Mouse (Mus musculus) E14TG2a.4 (cell line): ENCODE results near the gene Ppif.

Experiments used
- H3K27me3 ChIP-seq: 2 replicates; pipeline ENCODE4 v1.6.1; 2014; ENCODE audit warnings: low read length, control low read depth; ENCODE audit not compliant: insufficient read depth
- H3K36me3 ChIP-seq: 2 replicates; pipeline ENCODE4 v1.6.1; 2014; ENCODE audit warnings: low read length, control low read depth; ENCODE audit not compliant: insufficient read depth
- H3K4me1 ChIP-seq: replicated peaks from 2 replicates; pipeline ENCODE4 v1.6.1; 2014; ENCODE audit warnings: low read depth, low read length, control low read depth
- H3K4me3 ChIP-seq: replicated peaks from 2 replicates; pipeline ENCODE4 v1.5.1; 2014; ENCODE audit warnings: mild to moderate bottlenecking, low read length
- H3K9me3 ChIP-seq: 2 replicates; pipeline ENCODE4 v1.6.1; 2014; ENCODE audit warnings: low read length, control low read depth
- CTCF ChIP-seq: conservative IDR thresholded peaks from 2 replicates; pipeline ENCODE4 v1.5.1; 2014; ENCODE audit warnings: low read length
- NANOG ChIP-seq: IDR thresholded peaks from 2 replicates; pipeline ENCODE4 v1.6.1; 2014; ENCODE audit warnings: borderline replicate concordance, low read length, mixed read lengths
- POU5F1 ChIP-seq: IDR thresholded peaks from 2 replicates; pipeline ENCODE4 v1.6.1; 2014; ENCODE audit warnings: low read length, borderline replicate concordance

The Ppif gene

DNA sequence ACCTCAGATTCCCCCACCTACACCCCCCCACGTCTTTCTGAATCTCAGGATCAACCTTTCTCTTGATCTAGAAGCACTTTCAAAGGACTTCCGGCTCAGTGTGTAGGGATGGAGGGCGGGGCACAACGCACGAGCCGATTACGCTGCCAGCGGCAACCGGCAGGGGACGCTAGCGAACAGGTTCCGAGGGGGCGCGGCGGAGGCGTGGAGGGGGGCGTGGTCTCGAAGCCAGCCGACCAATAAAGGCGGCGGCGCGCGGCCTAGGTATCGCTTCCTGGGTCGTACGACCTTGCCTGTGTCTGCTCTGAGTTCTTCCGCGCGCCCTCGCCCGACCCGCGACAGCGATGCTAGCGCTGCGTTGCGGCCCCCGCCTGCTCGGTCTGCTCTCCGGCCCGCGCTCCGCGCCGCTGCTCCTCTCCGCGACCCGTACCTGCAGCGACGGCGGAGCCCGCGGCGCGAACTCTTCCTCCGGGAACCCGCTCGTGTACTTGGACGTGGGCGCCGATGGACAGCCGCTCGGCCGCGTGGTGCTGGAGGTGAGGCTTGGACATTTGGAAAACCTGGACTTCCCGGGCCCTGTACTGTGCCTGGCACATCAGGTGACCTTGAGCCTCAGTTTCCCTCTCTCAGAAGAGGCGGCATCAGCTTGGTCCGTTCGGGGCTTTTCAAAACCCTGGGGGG lies at the start of gene Ppif:
Ppif (plus strand) TSS at position 267 of the 681 bp plus-strand sequence.
- Histone ChIP-seq H3K36me3 (peaks cover 39% of the 10 kb centered on the region), H3K9me3 (no peaks in the 10 kb centered on the region), H3K27me3 (peaks cover 15% of the 10 kb centered on the region; the same call in 1 of the 2 replicates), H3K4me3 (peak within 1 kb of the TSS; percentile 94), H3K4me1 (peaks cover 64% of the 10 kb centered on the region)
- TF ChIP-seq POU5F1 (no peak), CTCF (peak; percentile 78)

GRCm38 (mm10) chr14:25645717-25646116 lies 48.2 kb upstream of the Ppif start:
- TF ChIP-seq NANOG: no peak
- no peak for TF ChIP-seq CTCF
- no peak for TF ChIP-seq POU5F1

GRCm38 (mm10) chr14:25646161-25646621 lies 47.8 kb upstream of the Ppif start:
- H3K4me3 ChIP-seq: no peak overlapping the region
- H3K4me1 ChIP-seq: peaks cover 17% of the 10 kb centered on the region
- H3K9me3 ChIP-seq: no peaks in the 10 kb centered on the region
- H3K36me3 ChIP-seq: peaks cover 83% of the 10 kb centered on the region
- TF ChIP-seq NANOG (no peak), CTCF (peak; percentile 99), POU5F1 (no peak)
- no peaks in the 10 kb centered on the region for H3K27me3 ChIP-seq

More at GRCm38 (mm10) chr14:25645717-25646116, 48.2 kb upstream of the Ppif start:
- H3K27me3 ChIP-seq: no peaks in the 10 kb centered on the region
- no peak overlapping the region for H3K4me3 ChIP-seq
- peaks cover 20% of the 10 kb centered on the region for H3K4me1 ChIP-seq
- no peaks in the 10 kb centered on the region for H3K9me3 ChIP-seq
- H3K36me3 ChIP-seq: peaks cover 80% of the 10 kb centered on the region

GRCm38 (mm10) chr14:25651131-25651530 lies 42.8 kb upstream of the Ppif start:
- Histone ChIP-seq H3K27me3 (no peaks in the 10 kb centered on the region), H3K36me3 (peaks cover 93% of the 10 kb centered on the region), H3K4me3 (peak overlapping the region; percentile 53; the same call in 1 of the 2 replicates), H3K9me3 (no peaks in the 10 kb centered on the region), H3K4me1 (peaks cover 34% of the 10 kb centered on the region)
- peak; percentile 27; the same call in 1 of the 2 replicates for TF ChIP-seq POU5F1
- no peak for TF ChIP-seq CTCF
- TF ChIP-seq NANOG: no peak

GRCm38 (mm10) chr14:25651905-25652304 lies 42.0 kb upstream of the Ppif start:
- TF ChIP-seq NANOG (no peak), CTCF (no peak), POU5F1 (no peak)
- Histone ChIP-seq H3K4me1 (peaks cover 36% of the 10 kb centered on the region), H3K9me3 (no peaks in the 10 kb centered on the region), H3K4me3 (peak overlapping the region; percentile 53), H3K27me3 (no peaks in the 10 kb centered on the region), H3K36me3 (peaks cover 97% of the 10 kb centered on the region)

DNA sequence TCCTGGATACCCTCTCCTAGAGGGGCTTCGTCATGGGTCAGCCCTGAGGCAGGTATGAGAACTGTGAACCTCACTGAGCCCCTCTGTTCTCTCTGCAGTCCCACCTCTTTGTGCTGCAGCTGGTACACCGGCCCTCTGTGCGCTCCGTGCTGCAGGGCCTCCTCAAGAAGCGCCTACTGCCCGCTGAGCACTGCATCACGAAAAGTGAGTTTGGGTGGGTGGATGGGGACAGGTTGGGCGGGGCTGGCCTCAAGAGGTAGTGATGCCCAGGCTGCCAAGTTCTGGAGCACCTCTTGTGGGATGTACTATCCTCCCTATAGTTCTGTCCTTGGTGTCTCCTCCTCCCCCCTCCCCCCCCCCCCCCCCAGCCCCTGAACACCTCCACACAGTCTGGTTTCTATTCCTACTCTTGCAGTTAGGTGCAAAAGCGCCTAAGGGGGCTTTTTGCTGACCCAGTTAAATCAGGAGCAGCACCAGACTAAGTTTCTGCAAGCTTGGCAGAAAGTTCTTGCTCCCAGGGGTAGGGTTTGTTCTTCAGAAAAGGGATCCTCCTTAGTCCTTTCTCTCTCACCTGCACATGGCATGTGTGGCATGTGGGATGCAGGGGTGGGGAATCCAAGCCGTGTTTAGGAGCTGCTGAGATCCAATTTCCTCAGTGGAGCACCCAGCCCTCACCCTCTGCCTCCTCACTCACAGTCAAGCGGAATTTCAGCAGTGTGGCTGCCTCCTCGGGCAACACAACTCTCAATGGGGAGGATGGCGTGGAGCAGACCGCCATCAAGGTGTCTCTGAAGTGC lies 39.4 kb upstream of the Ppif start:
- no peaks in the 10 kb centered on the region for H3K9me3 ChIP-seq
- TF ChIP-seq CTCF (no peak), NANOG (no peak), POU5F1 (no peak)
- no peak overlapping the region for H3K4me3 ChIP-seq
- H3K27me3 ChIP-seq: no peaks in the 10 kb centered on the region
- H3K36me3 ChIP-seq: peaks cover 97% of the 10 kb centered on the region
- H3K4me1 ChIP-seq: peaks cover 45% of the 10 kb centered on the region

- Histone ChIP-seq H3K27me3 (no peaks in the 10 kb centered on the region), H3K4me1 (peaks cover 76% of the 10 kb centered on the region), H3K9me3 (no peaks in the 10 kb centered on the region), H3K36me3 (peaks cover 72% of the 10 kb centered on the region), H3K4me3 (peak overlapping the region; percentile 81)
- peak; percentile 32 for TF ChIP-seq CTCF
- no peak for TF ChIP-seq POU5F1
- no peak for TF ChIP-seq NANOG
Measured at GRCm38 (mm10) chr14:25660661-25661060, 33.3 kb upstream of the Ppif start.

- TF ChIP-seq POU5F1: no peak
- no peak for TF ChIP-seq NANOG
- no peak for TF ChIP-seq CTCF
- H3K4me1 ChIP-seq: peaks cover 77% of the 10 kb centered on the region
- H3K27me3 ChIP-seq: no peaks in the 10 kb centered on the region
- peak overlapping the region; percentile 81 for H3K4me3 ChIP-seq
- H3K36me3 ChIP-seq: peaks cover 65% of the 10 kb centered on the region
- no peaks in the 10 kb centered on the region for H3K9me3 ChIP-seq
Measured at GRCm38 (mm10) chr14:25661185-25661920, 32.6 kb upstream of the Ppif start.
